Mouse (Mus musculus): ENCODE data around the gene Olfr169.
"Not testable (repeated sequence)": the region's sequence is repeated elsewhere in the genome, so short reads cannot be mapped to it uniquely, and the experiment has no call there.

The Olfr169 gene

GRCm38 (mm10) chr16:19571709-19572108 is at the start of gene Olfr169:
Olfr169 (minus strand) TSS chr16:19571809.
- DNase-seq (ENCODE audit: low spot score) = not testable (repeated sequence)

GRCm38 (mm10) chr16:19611782-19612181 is 40.2 kb upstream of the Olfr169 start, which contains the start of gene Olfr170:
Olfr170 (minus strand) TSS chr16:19611882.
- not testable (repeated sequence) for DNase-seq (ENCODE audit: low spot score)

- no peak for DNase-seq (ENCODE audit: low spot score)
Measured at GRCm38 (mm10) chr16:19603166-19603565, 31.6 kb upstream of the Olfr169 start.

- DNase-seq (ENCODE audit: low spot score) = not testable (repeated sequence)
Measured at GRCm38 (mm10) chr16:19553429-19553828, 18.2 kb downstream of the Olfr169 start.

- DNase-seq (ENCODE audit: low spot score) = not testable (repeated sequence)
Measured at GRCm38 (mm10) chr16:19552246-19552645, 19.4 kb downstream of the Olfr169 start.

- DNase-seq (ENCODE audit: low spot score) = no peak
Measured at GRCm38 (mm10) chr16:19535455-19535854, 36.2 kb downstream of the Olfr169 start, which contains the start of gene Olfr168. Olfr168 (minus strand) TSS chr16:19535555.

- no peak for DNase-seq (ENCODE audit: low spot score)
Measured at GRCm38 (mm10) chr16:19522166-19522565, 49.4 kb downstream of the Olfr169 start, which contains the start of gene Olfr167. Olfr167 (minus strand) TSS chr16:19522266.
